Mouse (Mus musculus) small intestine, adult 2 months (tissue): ENCODE measurements around the gene Nptx2.

Source experiments
- CTCF ChIP-seq: fragments of 200-500 bp; IDR thresholded peaks from 2 replicates; pipeline ENCODE4 v1.5.1; 2012; ENCODE audit warnings: low read depth, mild to moderate bottlenecking, control low read depth, inconsistent platforms, low read length, moderate library complexity, mixed read lengths; ENCODE audit not compliant: insufficient replicate concordance, insufficient read length; ENCODE audit errors: extremely low read depth
- POLR2A ChIP-seq: fragments of 200-500 bp; IDR thresholded peaks from 2 replicates; pipeline ENCODE4 v1.6.1; 2012; ENCODE audit warnings: low read depth, mild to moderate bottlenecking, control low read depth, inconsistent platforms, low read length, moderate library complexity

DNA sequence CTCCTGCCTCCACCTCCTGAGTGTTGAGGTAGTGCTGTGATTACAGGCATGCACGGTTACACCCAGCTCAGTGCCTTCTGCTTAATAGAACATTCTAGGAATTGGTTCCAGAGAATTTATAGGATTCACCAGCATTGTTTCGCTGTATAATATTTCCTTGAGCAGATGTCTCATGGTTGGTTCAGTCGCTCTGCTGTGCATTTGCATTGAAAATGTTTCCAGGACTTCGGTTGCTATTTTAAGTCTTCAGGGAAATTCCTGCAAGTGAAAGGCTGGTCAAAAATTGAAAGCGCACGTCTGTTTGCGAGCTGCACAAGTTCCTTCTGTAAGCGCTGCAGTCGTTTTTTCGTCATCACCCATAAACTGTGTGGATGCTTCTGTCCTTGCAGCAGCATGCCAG is 41.5 kb upstream of the Nptx2 start:
- TF ChIP-seq CTCF (no peak), POLR2A (no peak)
